Mouse (Mus musculus) liver, adult 2 months (tissue): ENCODE results near the gene Pex10. TPM values are rescaled to one million over a fixed set of nuclear protein-coding genes. Genes with fewer than 3 reads are reported as not detected.

Source experiments
- DNase-seq: peaks from one replicate; pipeline ENCODE4 v3.0.0-alpha.2; 2011; ENCODE audit warnings: low read depth, low spot score; ENCODE audit errors: extremely low read depth
- H3K27ac ChIP-seq: fragments of 200-500 bp; replicated peaks from 2 replicates; pipeline ENCODE4 v1.5.1; 2012; ENCODE audit warnings: low read depth, mild to moderate bottlenecking, control low read depth, inconsistent platforms, low read length; ENCODE audit not compliant: insufficient read depth
- H3K27me3 ChIP-seq: fragments of 200-500 bp; 2 replicates; pipeline ENCODE4 v1.6.1; 2012; ENCODE audit warnings: mild to moderate bottlenecking, moderate library complexity, low read length, inconsistent platforms; ENCODE audit not compliant: control insufficient read depth, insufficient read depth
- H3K36me3 ChIP-seq: fragments of 200-500 bp; 2 replicates; pipeline ENCODE4 v1.6.1; 2012; ENCODE audit warnings: low read length, inconsistent platforms; ENCODE audit not compliant: control insufficient read depth, insufficient read depth
- H3K4me1 ChIP-seq: fragments of 200-500 bp; 2 replicates; pipeline ENCODE4 v1.6.1; 2011; ENCODE audit warnings: low read length; ENCODE audit not compliant: control insufficient read depth, insufficient read depth
- H3K4me3 ChIP-seq: fragments of 200-500 bp; 2 replicates; pipeline ENCODE4 v1.5.1; 2011; ENCODE audit warnings: low read depth, mild to moderate bottlenecking, control low read depth, low read length, moderate library complexity; ENCODE audit not compliant: insufficient read depth
- H3K79me2 ChIP-seq: fragments of 200-500 bp; 2 replicates; pipeline ENCODE4 v1.6.1; 2012; ENCODE audit warnings: inconsistent platforms, mild to moderate bottlenecking, low read length, moderate library complexity; ENCODE audit not compliant: control insufficient read depth, insufficient read depth
- H3K9ac ChIP-seq: fragments of 200-500 bp; 2 replicates; pipeline ENCODE4 v1.6.1; 2012; ENCODE audit warnings: low read depth, mild to moderate bottlenecking, control low read depth, inconsistent platforms, low read length
- CTCF ChIP-seq: fragments of 200-500 bp; IDR thresholded peaks from 2 replicates; pipeline ENCODE4 v1.5.1; 2011; ENCODE audit warnings: low read depth, low read length, control low read depth
- POLR2A ChIP-seq: fragments of 200-500 bp; IDR thresholded peaks from 2 replicates; pipeline ENCODE4 v1.6.1; 2011; ENCODE audit warnings: low read length, control low read depth; ENCODE audit not compliant: insufficient read depth; ENCODE audit errors: extremely low read depth
- WGBS: fragments of 180-500 bp; shearing (Covaris S2); methylation state at CpG from one replicate; pipeline ENCODE4 v1.1.7; 2018; 5-methylcytosine and 5-hydroxymethylcytosine counted together
- polyA plus RNA-seq: library from polyadenylated mRNA; depleted of rRNA; stranded (reverse); fragments of >200 nt; gene quantifications from 2 replicates; pipeline ENCODE4 v1.2.3, GENCODE M21; 2012; rRNA removed
- total RNA-seq: library from RNA; depleted of rRNA; stranded (reverse); fragments of >200 nt; gene quantifications from 2 replicates; pipeline ENCODE4 v1.2.3, GENCODE M21; 2014; rRNA removed

Pex10 gene
- total and polyA plus RNA-seq, 2 experiments, result 3.7 to 13.0 TPM

- H3K27me3 ChIP-seq, result no peaks in the 10 kb centered on the region
- WGBS, result 93% methylated on average over 6 of the region's 6 CpGs
- H3K9ac ChIP-seq, result no peak overlapping the region
- DNase-seq, result no peak
- H3K36me3 ChIP-seq, result no peaks in the 10 kb centered on the region
- H3K79me2 ChIP-seq, result no peaks in the 10 kb centered on the region
- no peak overlapping the region for H3K4me3 ChIP-seq
- H3K4me1 ChIP-seq, result peaks cover 19% of the 10 kb centered on the region
- no peak overlapping the region for H3K27ac ChIP-seq
- TF ChIP-seq CTCF (no peak), POLR2A (no peak)
Measured at GRCm38 (mm10) chr4:155117396-155117978, 50.7 kb downstream of the Pex10 start.

GRCm38 (mm10) chr4:155118278-155118677 is 51.5 kb downstream of the Pex10 start:
- Histone ChIP-seq H3K9ac (no peak overlapping the region), H3K27me3 (no peaks in the 10 kb centered on the region), H3K4me1 (peaks cover 19% of the 10 kb centered on the region), H3K36me3 (no peaks in the 10 kb centered on the region), H3K4me3 (no peak overlapping the region), H3K27ac (no peak overlapping the region), H3K79me2 (no peaks in the 10 kb centered on the region)
- TF ChIP-seq CTCF, result no peak
- no peak for TF ChIP-seq POLR2A
- 97% methylated on average over 10 of the region's 10 CpGs for WGBS
- DNase-seq, result no peak

- Histone ChIP-seq H3K27ac (peak overlapping the region; percentile 47), H3K27me3 (no peaks in the 10 kb centered on the region), H3K4me1 (peaks cover 19% of the 10 kb centered on the region), H3K36me3 (no peaks in the 10 kb centered on the region), H3K79me2 (no peaks in the 10 kb centered on the region), H3K4me3 (no peak overlapping the region), H3K9ac (no peak overlapping the region)
- WGBS, result 57% methylated on average over 7 of the region's 7 CpGs
- DNase-seq, result peak; percentile 7
- TF ChIP-seq POLR2A (no peak), CTCF (peak; percentile 32)
Measured at GRCm38 (mm10) chr4:155120038-155120437, 53.2 kb downstream of the Pex10 start.

GRCm38 (mm10) chr4:155120583-155120982 is 53.8 kb downstream of the Pex10 start:
- H3K36me3 ChIP-seq, result no peaks in the 10 kb centered on the region
- peak overlapping the region; percentile 35; the same call in 1 of the 2 replicates for H3K27ac ChIP-seq
- peaks cover 19% of the 10 kb centered on the region for H3K4me1 ChIP-seq
- 23% methylated on average over 5 of the region's 5 CpGs for WGBS
- no peaks in the 10 kb centered on the region for H3K79me2 ChIP-seq
- peak; percentile 97 for DNase-seq
- TF ChIP-seq CTCF (no peak), POLR2A (no peak)
- H3K4me3 ChIP-seq, result no peak overlapping the region
- H3K27me3 ChIP-seq, result no peaks in the 10 kb centered on the region
- H3K9ac ChIP-seq, result peak overlapping the region; percentile 13; the same call in 1 of the 2 replicates

GRCm38 (mm10) chr4:155121222-155121621 is 54.4 kb downstream of the Pex10 start:
- H3K27me3 ChIP-seq, result no peaks in the 10 kb centered on the region
- no peaks in the 10 kb centered on the region for H3K79me2 ChIP-seq
- DNase-seq, result peak; percentile 8
- no peak overlapping the region for H3K4me3 ChIP-seq
- TF ChIP-seq CTCF (no peak), POLR2A (no peak)
- H3K9ac ChIP-seq, result peak overlapping the region; percentile 13; the same call in 1 of the 2 replicates
- peaks cover 19% of the 10 kb centered on the region for H3K4me1 ChIP-seq
- no peaks in the 10 kb centered on the region for H3K36me3 ChIP-seq
- H3K27ac ChIP-seq, result peak overlapping the region; percentile 35; the same call in 1 of the 2 replicates
- 70% methylated on average over 6 of the region's 6 CpGs for WGBS

Other genes starting within 250 kb of the Pex10 start
- not detected in 2 replicates for gene Ttc34, start 229.6 kb upstream of the Pex10 start, total RNA-seq
- gene Ttc34, start 229.6 kb upstream of the Pex10 start, polyA plus RNA-seq, result 0.05 TPM in 1 of 2 replicates, not detected in the other
- 0.07 TPM in 1 of 2 replicates, not detected in the other for gene Mmel1, start 197.4 kb upstream of the Pex10 start, total RNA-seq
- gene Mmel1, start 197.4 kb upstream of the Pex10 start, polyA plus RNA-seq, result 0.04 TPM in 1 of 2 replicates, not detected in the other
- gene Fam213b, start 167.9 kb upstream of the Pex10 start, total RNA-seq, result 14.8 and 15.2 TPM in 2 replicates
- gene Fam213b, start 167.9 kb upstream of the Pex10 start, polyA plus RNA-seq, result 23.3 and 35.3 TPM in 2 replicates
- gene Tnfrsf14, start 138.5 kb upstream of the Pex10 start, total RNA-seq, result 11.2 and 14.4 TPM in 2 replicates
- 25.9 and 55.6 TPM in 2 replicates for gene Tnfrsf14, start 138.5 kb upstream of the Pex10 start, polyA plus RNA-seq
- gene Hes5, start 106.1 kb upstream of the Pex10 start, total RNA-seq, result not detected in 2 replicates
- not detected in 2 replicates for gene Hes5, start 106.1 kb upstream of the Pex10 start, polyA plus RNA-seq
- 13.5 and 13.6 TPM in 2 replicates for gene Pank4, start 102.9 kb upstream of the Pex10 start, total RNA-seq
- gene Pank4, start 102.9 kb upstream of the Pex10 start, polyA plus RNA-seq, result 13.0 and 19.5 TPM in 2 replicates
- gene Plch2, start 10.2 kb upstream of the Pex10 start, total RNA-seq, result 0.07 TPM in 1 of 2 replicates, not detected in the other
- gene Plch2, start 10.2 kb upstream of the Pex10 start, polyA plus RNA-seq, result 0.01 and 0.04 TPM in 2 replicates
- gene Rer1, start 19.4 kb downstream of the Pex10 start, total RNA-seq, result 128 and 135 TPM in 2 replicates
- gene Rer1, start 19.4 kb downstream of the Pex10 start, polyA plus RNA-seq, result 84.3 and 92.1 TPM in 2 replicates
- gene Morn1, start 19.6 kb downstream of the Pex10 start, total RNA-seq, result 2.5 and 4.2 TPM in 2 replicates
- gene Morn1, start 19.6 kb downstream of the Pex10 start, polyA plus RNA-seq, result 3.0 and 3.6 TPM in 2 replicates
- 4.2 and 7.5 TPM in 2 replicates for gene Ski, start 155.6 kb downstream of the Pex10 start, total RNA-seq
- gene Ski, start 155.6 kb downstream of the Pex10 start, polyA plus RNA-seq, result 19.3 and 19.5 TPM in 2 replicates
- 5.4 and 7.4 TPM in 2 replicates for gene Faap20, start 182.8 kb downstream of the Pex10 start, total RNA-seq
- 28.6 and 33.8 TPM in 2 replicates for gene Faap20, start 182.8 kb downstream of the Pex10 start, polyA plus RNA-seq